Mouse (Mus musculus): ENCODE data around the gene Gm15262. TPM values are rescaled to one million over a fixed set of nuclear protein-coding genes. Genes with fewer than 3 reads are reported as not detected.
"Not testable (repeated sequence)": the region's sequence is repeated elsewhere in the genome, so short reads cannot be mapped to it uniquely, and the experiment has no call there.

Gm15262 gene
- polyA plus RNA-seq (2011; ENCODE audit: insufficient read length, low read depth, missing spikeins), result not detected in 2 replicates

DNA sequence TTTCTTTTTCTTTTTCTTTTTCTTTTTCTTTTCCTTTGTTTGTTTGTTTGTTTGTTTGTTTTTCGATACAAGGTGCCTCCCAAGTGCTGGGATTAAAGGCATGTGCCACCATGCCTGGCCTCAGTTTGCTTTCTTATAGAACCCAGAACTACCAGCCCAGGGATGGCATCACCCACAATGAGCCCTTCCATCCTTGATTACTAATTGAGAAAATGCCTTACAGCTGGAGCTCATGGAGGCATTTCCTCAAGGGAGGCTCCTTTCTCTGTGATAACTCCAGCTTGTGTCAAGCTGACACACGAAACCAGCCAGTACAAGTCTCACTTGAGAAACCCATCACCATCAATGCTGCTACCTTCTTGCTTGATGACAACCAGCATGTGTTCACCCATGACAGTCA, at the start of gene Gm15262:
Gene Gm15262, plus strand, starts transcription at position 301 of the 400 bp plus-strand sequence.
- not testable (repeated sequence) for H3K4me1 ChIP-seq (ENCODE audit: control insufficient read depth, insufficient read depth, low read length); H3K4me3 ChIP-seq (ENCODE audit: insufficient read depth, low read length); H3K27ac ChIP-seq (ENCODE audit: insufficient read depth, low read length)

GRCm38 (mm10) chrX:161308131-161308530, 20.9 kb downstream of the Gm15262 start:
- Histone ChIP-seq H3K4me1 (ENCODE audit: control insufficient read depth, insufficient read depth, low read length) (no peaks in the 10 kb centered on the region), H3K27ac (ENCODE audit: insufficient read depth, low read length) (no peak overlapping the region), H3K4me3 (ENCODE audit: insufficient read depth, low read length) (no peak overlapping the region)
- TF ChIP-seq POLR2A (IDR thresholded peaks at IDR 0.05; ENCODE audit: low read depth, low read length) (no peak), CTCF (IDR thresholded peaks at IDR 0.05; ENCODE audit: borderline replicate concordance, insufficient read depth, low read length) (no peak)

DNA sequence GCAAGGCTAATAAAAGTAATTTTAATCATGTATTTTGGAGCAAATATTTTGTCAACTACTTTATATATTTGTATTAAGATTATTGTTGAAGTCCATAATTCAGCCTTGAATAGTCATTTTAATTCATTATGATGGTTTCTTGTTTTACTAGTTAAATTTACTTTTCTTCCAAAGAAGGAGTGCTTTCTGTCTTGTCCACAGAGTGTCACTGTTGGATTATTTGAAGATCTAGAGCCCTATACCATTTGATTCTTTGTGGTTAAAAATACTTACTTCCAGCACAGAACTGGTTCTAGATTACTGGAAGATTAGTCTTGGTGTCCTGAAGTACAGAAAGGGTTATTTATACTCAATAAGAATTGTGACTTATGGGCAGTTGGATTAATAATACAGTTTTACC, 29.2 kb downstream of the Gm15262 start:
- no peaks in the 10 kb centered on the region for H3K4me1 ChIP-seq (ENCODE audit: control insufficient read depth, insufficient read depth, low read length)
- TF ChIP-seq CTCF (IDR thresholded peaks at IDR 0.05; ENCODE audit: borderline replicate concordance, insufficient read depth, low read length) (no peak), POLR2A (IDR thresholded peaks at IDR 0.05; ENCODE audit: low read depth, low read length) (no peak)
- no peak overlapping the region for H3K27ac ChIP-seq (ENCODE audit: insufficient read depth, low read length)
- no peak overlapping the region for H3K4me3 ChIP-seq (ENCODE audit: insufficient read depth, low read length)

GRCm38 (mm10) chrX:161370927-161371326, 83.7 kb downstream of the Gm15262 start:
- H3K27ac ChIP-seq (ENCODE audit: insufficient read depth, low read length), result no peak overlapping the region
- no peak overlapping the region for H3K4me3 ChIP-seq (ENCODE audit: insufficient read depth, low read length)
- TF ChIP-seq POLR2A (IDR thresholded peaks at IDR 0.05; ENCODE audit: low read depth, low read length), result no peak
- TF ChIP-seq CTCF (IDR thresholded peaks at IDR 0.05; ENCODE audit: borderline replicate concordance, insufficient read depth, low read length), result no peak
- no peaks in the 10 kb centered on the region for H3K4me1 ChIP-seq (ENCODE audit: control insufficient read depth, insufficient read depth, low read length)

GRCm38 (mm10) chrX:161371461-161371860, 84.2 kb downstream of the Gm15262 start:
- no peak for TF ChIP-seq CTCF (IDR thresholded peaks at IDR 0.05; ENCODE audit: borderline replicate concordance, insufficient read depth, low read length)
- TF ChIP-seq POLR2A (IDR thresholded peaks at IDR 0.05; ENCODE audit: low read depth, low read length), result no peak
- H3K4me3 ChIP-seq (ENCODE audit: insufficient read depth, low read length), result no peak overlapping the region
- H3K27ac ChIP-seq (ENCODE audit: insufficient read depth, low read length), result no peak overlapping the region
- H3K4me1 ChIP-seq (ENCODE audit: control insufficient read depth, insufficient read depth, low read length), result no peaks in the 10 kb centered on the region

GRCm38 (mm10) chrX:161375568-161375967, 88.3 kb downstream of the Gm15262 start:
- H3K4me1 ChIP-seq (ENCODE audit: control insufficient read depth, insufficient read depth, low read length), result no peaks in the 10 kb centered on the region
- no peak overlapping the region for H3K4me3 ChIP-seq (ENCODE audit: insufficient read depth, low read length)
- H3K27ac ChIP-seq (ENCODE audit: insufficient read depth, low read length), result no peak overlapping the region
- no peak for TF ChIP-seq CTCF (IDR thresholded peaks at IDR 0.05; ENCODE audit: borderline replicate concordance, insufficient read depth, low read length)
- TF ChIP-seq POLR2A (IDR thresholded peaks at IDR 0.05; ENCODE audit: low read depth, low read length), result no peak

- no peak for TF ChIP-seq POLR2A (IDR thresholded peaks at IDR 0.05; ENCODE audit: low read depth, low read length)
- peak; percentile 22; the same call in 1 of the 2 replicates for TF ChIP-seq CTCF (IDR thresholded peaks at IDR 0.05; ENCODE audit: borderline replicate concordance, insufficient read depth, low read length)
- Histone ChIP-seq H3K27ac (ENCODE audit: insufficient read depth, low read length) (no peak overlapping the region), H3K4me1 (ENCODE audit: control insufficient read depth, insufficient read depth, low read length) (no peaks in the 10 kb centered on the region), H3K4me3 (ENCODE audit: insufficient read depth, low read length) (no peak overlapping the region)
Observed at GRCm38 (mm10) chrX:161385791-161386190, 98.5 kb downstream of the Gm15262 start.

DNA sequence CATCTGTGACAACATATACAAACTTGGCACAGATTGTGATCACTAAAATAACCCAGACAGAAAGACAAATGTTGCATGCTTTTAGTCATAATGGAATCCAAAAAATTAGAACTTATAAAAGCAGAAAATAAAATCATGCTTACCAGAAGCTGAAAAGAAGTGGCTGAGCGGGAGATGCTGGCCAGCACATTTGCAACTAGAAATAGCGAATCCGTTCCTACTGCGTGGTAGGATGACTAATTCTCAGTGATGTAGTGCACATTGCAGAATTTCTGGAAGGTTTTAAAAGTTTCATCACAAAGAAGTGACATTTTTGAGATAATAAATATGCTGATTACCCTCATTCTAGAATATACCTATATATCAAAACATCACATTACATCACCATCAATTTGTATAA, 100.7 kb downstream of the Gm15262 start:
- H3K27ac ChIP-seq (ENCODE audit: insufficient read depth, low read length), result no peak overlapping the region
- TF ChIP-seq POLR2A (IDR thresholded peaks at IDR 0.05; ENCODE audit: low read depth, low read length), result no peak
- TF ChIP-seq CTCF (IDR thresholded peaks at IDR 0.05; ENCODE audit: borderline replicate concordance, insufficient read depth, low read length), result no peak
- H3K4me3 ChIP-seq (ENCODE audit: insufficient read depth, low read length), result no peak overlapping the region
- no peaks in the 10 kb centered on the region for H3K4me1 ChIP-seq (ENCODE audit: control insufficient read depth, insufficient read depth, low read length)

GRCm38 (mm10) chrX:161399110-161399509, 111.9 kb downstream of the Gm15262 start:
- TF ChIP-seq POLR2A (IDR thresholded peaks at IDR 0.05; ENCODE audit: low read depth, low read length), result no peak
- TF ChIP-seq CTCF (IDR thresholded peaks at IDR 0.05; ENCODE audit: borderline replicate concordance, insufficient read depth, low read length), result peak; percentile 66; the same call in 1 of the 2 replicates
- Histone ChIP-seq H3K4me3 (ENCODE audit: insufficient read depth, low read length) (no peak overlapping the region), H3K4me1 (ENCODE audit: control insufficient read depth, insufficient read depth, low read length) (no peaks in the 10 kb centered on the region), H3K27ac (ENCODE audit: insufficient read depth, low read length) (no peak overlapping the region)

DNA sequence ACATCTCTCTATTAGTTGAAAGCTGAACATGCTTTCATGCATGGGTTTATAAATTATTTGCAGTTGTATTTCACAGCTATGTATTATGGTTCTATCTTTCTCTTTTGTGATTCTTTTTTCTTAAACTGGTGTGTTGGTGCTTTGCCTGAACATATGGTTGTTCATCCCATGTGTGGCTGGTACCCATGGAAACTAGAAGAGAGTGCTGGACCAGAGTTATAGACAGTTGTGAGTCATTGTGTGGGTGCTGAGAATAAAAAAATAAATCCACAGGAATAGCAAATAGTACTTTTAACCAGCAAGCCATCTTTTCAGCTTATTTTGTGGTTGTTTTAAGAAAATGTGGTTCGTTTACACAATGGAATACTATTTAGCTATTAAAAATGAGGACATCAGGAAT, 123.9 kb downstream of the Gm15262 start:
- TF ChIP-seq CTCF (IDR thresholded peaks at IDR 0.05; ENCODE audit: borderline replicate concordance, insufficient read depth, low read length), result no peak
- no peak for TF ChIP-seq POLR2A (IDR thresholded peaks at IDR 0.05; ENCODE audit: low read depth, low read length)
- Histone ChIP-seq H3K4me1 (ENCODE audit: control insufficient read depth, insufficient read depth, low read length) (no peaks in the 10 kb centered on the region), H3K4me3 (ENCODE audit: insufficient read depth, low read length) (no peak overlapping the region), H3K27ac (ENCODE audit: insufficient read depth, low read length) (no peak overlapping the region)

Other genes starting within 250 kb of the Gm15262 start
- gene Scml2, start 170.3 kb upstream of the Gm15262 start, polyA plus RNA-seq (2011; ENCODE audit: insufficient read length, low read depth, missing spikeins), result 2.2 and 3.2 TPM in 2 replicates

Data from embryonic fibroblast, embryonic 13.5 days (primary cell).